Mouse (Mus musculus) thymus, postnatal 4 days (tissue): Measurements from ENCODE around the gene Saal1.
A peak's percentile ranks its signal among the peaks of the same experiment; 100 is the strongest.
"Not testable (repeated sequence)": the region's sequence is repeated elsewhere in the genome, so short reads cannot be mapped to it uniquely, and the experiment has no call there.

Experiments used
- DNase-seq: peaks from one replicate; pipeline ENCODE4 v3.0.0; 2021

Saal1 gene

GRCm38 (mm10) chr7:46680732-46681131 is 29.7 kb downstream of the Saal1 start:
- DNase-seq = no peak

GRCm38 (mm10) chr7:46679044-46679443 is 31.4 kb downstream of the Saal1 start:
- DNase-seq = not testable (repeated sequence)

- no peak for DNase-seq
These were observed 32.1 kb downstream of the Saal1 start for GRCm38 (mm10) chr7:46678417-46678816.

- DNase-seq = no peak
These were observed 33.6 kb downstream of the Saal1 start for GRCm38 (mm10) chr7:46676808-46677360.

GRCm38 (mm10) chr7:46675886-46676285 is 34.6 kb downstream of the Saal1 start:
- DNase-seq = no peak

GRCm38 (mm10) chr7:46675061-46675460 is 35.4 kb downstream of the Saal1 start:
- DNase-seq = no peak

- no peak for DNase-seq
These were observed 38.3 kb downstream of the Saal1 start, which contains the start of gene Tph1 for GRCm38 (mm10) chr7:46672160-46672672. TSS of gene Tph1 (minus strand) at chr7:46672537.

GRCm38 (mm10) chr7:46667256-46667655 is 43.2 kb downstream of the Saal1 start:
- DNase-seq = peak; percentile 41

- peak; percentile 67 for DNase-seq
These were observed 45.2 kb downstream of the Saal1 start for GRCm38 (mm10) chr7:46665236-46665635.

- no peak for DNase-seq
These were observed 48.8 kb downstream of the Saal1 start for GRCm38 (mm10) chr7:46661591-46662090.

- DNase-seq = no peak
These were observed 58.2 kb downstream of the Saal1 start for GRCm38 (mm10) chr7:46652279-46652678.

- DNase-seq = not testable (repeated sequence)
These were observed 60.2 kb downstream of the Saal1 start for GRCm38 (mm10) chr7:46650231-46650630.

- no peak for DNase-seq
These were observed 61.9 kb downstream of the Saal1 start for GRCm38 (mm10) chr7:46648431-46649140.

- DNase-seq = no peak
These were observed 67.3 kb downstream of the Saal1 start for GRCm38 (mm10) chr7:46643172-46643571.

GRCm38 (mm10) chr7:46640062-46640461 is 70.4 kb downstream of the Saal1 start:
- no peak for DNase-seq

GRCm38 (mm10) chr7:46639692-46640031 is 70.8 kb downstream of the Saal1 start, which contains the start of gene Sergef:
TSS of gene Sergef (minus strand) at chr7:46639807.
- peak; percentile 90 for DNase-seq

- no peak for DNase-seq
These were observed 71.4 kb downstream of the Saal1 start for GRCm38 (mm10) chr7:46638889-46639691.
